Mouse (Mus musculus) stomach, embryonic 15.5 days (tissue): ENCODE measurements at regions not wholly inside any gene's neighbourhood (a gene's known extent, or its start where the extent isn't known, plus 50 kb on each side); places are given as distances from the start of the nearest gene placed in this dataset.

Experiments used
- ATAC-seq: fragments of 200-750 bp; cut with Nextera tagmentation; 2 replicates; pipeline ENCODE4 v1.8.0; 2017; ENCODE audit warnings: low read depth, moderate number of reproducible peaks, moderate TSS enrichment; ENCODE audit not compliant: insufficient read depth, low FRiP score
- H3K27ac ChIP-seq: fragments of 300-500 bp; sonication (generic); 2 replicates; pipeline ENCODE4 v1.5.1; 2015; ENCODE audit warnings: mild to moderate bottlenecking, inconsistent platforms
- H3K27me3 ChIP-seq: fragments of 300-500 bp; sonication (generic); replicated peaks from 2 replicates; pipeline ENCODE4 v1.6.1; 2015; ENCODE audit warnings: inconsistent platforms
- H3K36me3 ChIP-seq: fragments of 300-500 bp; sonication (generic); 2 replicates; pipeline ENCODE4 v1.6.1; 2015; ENCODE audit warnings: inconsistent platforms
- H3K4me1 ChIP-seq: fragments of 300-500 bp; sonication (generic); 2 replicates; pipeline ENCODE4 v1.6.1; 2015; ENCODE audit warnings: inconsistent platforms
- H3K4me2 ChIP-seq: fragments of 300-500 bp; sonication (generic); 2 replicates; pipeline ENCODE4 v1.6.1; 2015; ENCODE audit warnings: mild to moderate bottlenecking, inconsistent platforms
- H3K4me3 ChIP-seq: fragments of 300-500 bp; sonication (generic); replicated peaks from 2 replicates; pipeline ENCODE4 v1.5.1; 2015; ENCODE audit warnings: inconsistent platforms
- H3K9ac ChIP-seq: fragments of 300-500 bp; sonication (generic); 2 replicates; pipeline ENCODE4 v1.6.1; 2015; ENCODE audit warnings: inconsistent platforms
- H3K9me3 ChIP-seq: fragments of 300-500 bp; sonication (generic); 2 replicates; pipeline ENCODE4 v1.6.1; 2016; ENCODE audit warnings: inconsistent platforms
- WGBS: fragments of 180-500 bp; shearing (Covaris S2); methylation state at CpG from one replicate; pipeline ENCODE4 v1.1.7; 2015; 5-methylcytosine and 5-hydroxymethylcytosine counted together

- no peak overlapping the region for H3K4me3 ChIP-seq
- no peaks in the 10 kb centered on the region for H3K36me3 ChIP-seq
- H3K4me1 ChIP-seq: 0 out of 2 replicates have a peak, but pooled peaks cover 7% of the 10 kb centered on the region
- no peak for ATAC-seq
- 78% methylated on average over 2 of the region's 2 CpGs for WGBS
- H3K4me2 ChIP-seq: no peak overlapping the region
- no peak overlapping the region for H3K27ac ChIP-seq
- no peaks in the 10 kb centered on the region for H3K9me3 ChIP-seq
- H3K9ac ChIP-seq: no peak overlapping the region
- H3K27me3 ChIP-seq: no peaks in the 10 kb centered on the region
Observed at GRCm38 (mm10) chr7:136383296-136383695, 511.1 kb upstream of the Mgmt start.

GRCm38 (mm10) chr7:136387736-136388135 is 506.7 kb upstream of the Mgmt start:
- Histone ChIP-seq H3K27me3 (no peaks in the 10 kb centered on the region), H3K4me1 (no peaks in the 10 kb centered on the region), H3K4me2 (no peak overlapping the region), H3K36me3 (no peaks in the 10 kb centered on the region), H3K9ac (no peak overlapping the region), H3K9me3 (no peaks in the 10 kb centered on the region), H3K4me3 (no peak overlapping the region), H3K27ac (no peak overlapping the region)
- ATAC-seq: no peak
- 93% methylated on average over 4 of the region's 4 CpGs for WGBS

- Histone ChIP-seq H3K4me2 (no peak overlapping the region), H3K4me3 (no peak overlapping the region), H3K9me3 (no peaks in the 10 kb centered on the region), H3K27me3 (no peaks in the 10 kb centered on the region), H3K4me1 (no peaks in the 10 kb centered on the region), H3K9ac (no peak overlapping the region), H3K36me3 (no peaks in the 10 kb centered on the region), H3K27ac (no peak overlapping the region)
- WGBS: 19% methylated on average over 8 of the region's 8 CpGs
- no peak for ATAC-seq
Observed at GRCm38 (mm10) chr7:136390066-136390465, 504.3 kb upstream of the Mgmt start.

- no peak overlapping the region for H3K27ac ChIP-seq
- 86% methylated on average over 6 of the region's 6 CpGs for WGBS
- no peaks in the 10 kb centered on the region for H3K9me3 ChIP-seq
- H3K27me3 ChIP-seq: no peaks in the 10 kb centered on the region
- ATAC-seq: no peak
- H3K4me1 ChIP-seq: no peaks in the 10 kb centered on the region
- H3K4me2 ChIP-seq: no peak overlapping the region
- no peaks in the 10 kb centered on the region for H3K36me3 ChIP-seq
- H3K9ac ChIP-seq: no peak overlapping the region
- H3K4me3 ChIP-seq: no peak overlapping the region
Observed at GRCm38 (mm10) chr7:136393454-136393853, 501.0 kb upstream of the Mgmt start.

- no peaks in the 10 kb centered on the region for H3K27me3 ChIP-seq
- H3K9ac ChIP-seq: no peak overlapping the region
- no peak overlapping the region for H3K27ac ChIP-seq
- no peak for ATAC-seq
- H3K4me2 ChIP-seq: no peak overlapping the region
- H3K4me3 ChIP-seq: no peak overlapping the region
- no peaks in the 10 kb centered on the region for H3K4me1 ChIP-seq
- no peaks in the 10 kb centered on the region for H3K36me3 ChIP-seq
- WGBS: 60% methylated on average over 2 of the region's 2 CpGs
- H3K9me3 ChIP-seq: no peaks in the 10 kb centered on the region
Observed at GRCm38 (mm10) chr7:136395838-136396237, 498.6 kb upstream of the Mgmt start.

GRCm38 (mm10) chr7:136397101-136397500 is 497.3 kb upstream of the Mgmt start:
- H3K9ac ChIP-seq: no peak overlapping the region
- no peak overlapping the region for H3K27ac ChIP-seq
- H3K9me3 ChIP-seq: no peaks in the 10 kb centered on the region
- H3K4me3 ChIP-seq: no peak overlapping the region
- WGBS: 92% methylated on average over 4 of the region's 4 CpGs
- H3K36me3 ChIP-seq: no peaks in the 10 kb centered on the region
- H3K4me2 ChIP-seq: no peak overlapping the region
- H3K27me3 ChIP-seq: no peaks in the 10 kb centered on the region
- no peaks in the 10 kb centered on the region for H3K4me1 ChIP-seq
- ATAC-seq: no peak

- no peak overlapping the region for H3K4me3 ChIP-seq
- no peaks in the 10 kb centered on the region for H3K9me3 ChIP-seq
- H3K4me1 ChIP-seq: peaks cover 4% of the 10 kb centered on the region; the same call in 1 of the 2 replicates
- H3K27me3 ChIP-seq: no peaks in the 10 kb centered on the region
- no peaks in the 10 kb centered on the region for H3K36me3 ChIP-seq
- H3K9ac ChIP-seq: no peak overlapping the region
- no peak overlapping the region for H3K27ac ChIP-seq
- H3K4me2 ChIP-seq: no peak overlapping the region
- 82% methylated on average over 8 of the region's 8 CpGs for WGBS
- ATAC-seq: no peak
Observed at GRCm38 (mm10) chr7:136402688-136403597, 491.5 kb upstream of the Mgmt start.

- Histone ChIP-seq H3K9me3 (no peaks in the 10 kb centered on the region), H3K27ac (no peak overlapping the region), H3K9ac (no peak overlapping the region), H3K4me3 (no peak overlapping the region), H3K4me2 (no peak overlapping the region), H3K36me3 (no peaks in the 10 kb centered on the region), H3K27me3 (no peaks in the 10 kb centered on the region), H3K4me1 (peaks cover 4% of the 10 kb centered on the region; the same call in 1 of the 2 replicates)
- ATAC-seq: no peak
- 51% methylated on average over 8 of the region's 8 CpGs for WGBS
Observed at GRCm38 (mm10) chr7:136405391-136405790, 489.0 kb upstream of the Mgmt start.

GRCm38 (mm10) chr7:136406258-136407100 is 487.9 kb upstream of the Mgmt start:
- Histone ChIP-seq H3K4me1 (peaks cover 4% of the 10 kb centered on the region; the same call in 1 of the 2 replicates), H3K27ac (no peak overlapping the region), H3K4me2 (peak overlapping the region; percentile 39), H3K27me3 (no peaks in the 10 kb centered on the region), H3K9ac (no peak overlapping the region), H3K36me3 (no peaks in the 10 kb centered on the region), H3K9me3 (no peaks in the 10 kb centered on the region), H3K4me3 (0 out of 2 replicates have a peak overlapping the region, but pooled peaks have one; percentile 5)
- ATAC-seq: peak; percentile 35; the same call in 1 of the 2 replicates
- 33% methylated on average over 20 of the region's 20 CpGs for WGBS

- WGBS: 59% methylated on average over 8 of the region's 8 CpGs
- no peaks in the 10 kb centered on the region for H3K4me1 ChIP-seq
- no peaks in the 10 kb centered on the region for H3K27me3 ChIP-seq
- no peak overlapping the region for H3K4me2 ChIP-seq
- no peak overlapping the region for H3K27ac ChIP-seq
- no peak for ATAC-seq
- no peaks in the 10 kb centered on the region for H3K9me3 ChIP-seq
- H3K9ac ChIP-seq: no peak overlapping the region
- H3K4me3 ChIP-seq: no peak overlapping the region
- H3K36me3 ChIP-seq: no peaks in the 10 kb centered on the region
Observed at GRCm38 (mm10) chr7:136414808-136415207, 479.6 kb upstream of the Mgmt start.

GRCm38 (mm10) chr7:136417327-136417726 is 477.1 kb upstream of the Mgmt start:
- Histone ChIP-seq H3K4me2 (no peak overlapping the region), H3K4me1 (no peaks in the 10 kb centered on the region), H3K27ac (no peak overlapping the region), H3K4me3 (no peak overlapping the region), H3K9ac (no peak overlapping the region), H3K9me3 (no peaks in the 10 kb centered on the region), H3K27me3 (no peaks in the 10 kb centered on the region), H3K36me3 (no peaks in the 10 kb centered on the region)
- no peak for ATAC-seq
- WGBS: 54% methylated on average over 4 of the region's 4 CpGs
